Comparison of ENCODE assay signal across 19 mouse cellular contexts in genomic region chr11:4471734-4472133, GRCm38 (mm10). TPM values are rescaled to one million over a fixed set of nuclear protein-coding genes. Genes with fewer than 3 reads are reported as not detected.
"Had no signal": no experiment of that assay in that cellular context is flagged by ENCODE, and none has a peak within 500 bp of the region (broad histone marks: within the 10 kb centered on the region; RNA-seq: fewer than 3 reads in every experiment).

No protein-coding gene starts in this region.

- DNase-seq: kidney, postnatal 14 days; left cerebral cortex, postnatal 4 days; lung, adult 18-20 months; lung, postnatal 14 days; thymus, adult 18-20 months; thymus, postnatal 36 days had no signal

- H3K27me3 ChIP-seq: limb, embryonic 12.5 days; limb, embryonic 15.5 days; liver, embryonic 15.5 days; lung, embryonic 15.5 days; midbrain, embryonic 12.5 days; midbrain, embryonic 15.5 days had no signal

- ATAC-seq: midbrain, embryonic 15.5 days had no signal

- H3K36me3 ChIP-seq: limb, embryonic 12.5 days; limb, embryonic 15.5 days; liver, embryonic 15.5 days; lung, embryonic 15.5 days; midbrain, embryonic 12.5 days; midbrain, embryonic 15.5 days had no signal

- H3K4me2 ChIP-seq: limb, embryonic 12.5 days; limb, embryonic 15.5 days; liver, embryonic 11.5 days; liver, embryonic 15.5 days; lung, embryonic 15.5 days; midbrain, embryonic 12.5 days; midbrain, embryonic 15.5 days had no signal

- H3K9me3 ChIP-seq: limb, embryonic 12.5 days; limb, embryonic 15.5 days; liver, embryonic 15.5 days; lung, embryonic 15.5 days; midbrain, embryonic 12.5 days; midbrain, embryonic 15.5 days had no signal

- H3K4me3 ChIP-seq: limb, embryonic 12.5 days; limb, embryonic 15.5 days; liver, embryonic 15.5 days; lung, embryonic 15.5 days; midbrain, embryonic 12.5 days; midbrain, embryonic 15.5 days had no signal

- H3K4me1 ChIP-seq: limb, embryonic 15.5 days; liver, embryonic 15.5 days; lung, embryonic 15.5 days; midbrain, embryonic 12.5 days had no signal

- H3K9ac ChIP-seq: limb, embryonic 12.5 days; limb, embryonic 15.5 days; liver, embryonic 15.5 days; lung, embryonic 15.5 days; midbrain, embryonic 12.5 days; midbrain, embryonic 15.5 days had no signal

- H3K27ac ChIP-seq: limb, embryonic 12.5 days; limb, embryonic 15.5 days; liver, embryonic 15.5 days; lung, embryonic 15.5 days; macrophage; midbrain, embryonic 12.5 days; midbrain, embryonic 15.5 days had no signal

RNA-seq across cellular contexts. Expression of gene Hormad2, which starts 30.8 kb away (rescaled TPM):
- total RNA-seq: layer of hippocampus, adult 18-20 months; layer of hippocampus, postnatal 14 days; left cerebral cortex, postnatal 14 days; left cerebral cortex, postnatal 4 days; megakaryocyte, adult 5-6 weeks had no signal
- polyA plus RNA-seq: macrophage; midbrain, embryonic 12.5 days; midbrain, embryonic 15.5 days; small intestine, adult 2 months had no signal
